Mouse (Mus musculus) spleen, adult 18-20 months (tissue): ENCODE results near the gene Cd101.

Source experiments
- DNase-seq, 2 experiments: peaks; one replicate each; pipeline ENCODE4 v3.0.0; 2022; ENCODE audit warnings: mixed read lengths in 2 of 2

The Cd101 gene

GRCm38 (mm10) chr3:100998904-100999340 is 30.4 kb downstream of the Cd101 start:
- peak; percentile 37 to 71 for DNase-seq

- DNase-seq, result no peak
Measured at GRCm38 (mm10) chr3:100997785-100998570, 31.4 kb downstream of the Cd101 start.

- no peak for DNase-seq
Measured at GRCm38 (mm10) chr3:100994252-100994651, 35.1 kb downstream of the Cd101 start.

- DNase-seq, result peak in 1 of 2 experiments; percentile 21
Measured at GRCm38 (mm10) chr3:100993718-100994117, 35.6 kb downstream of the Cd101 start.

GRCm38 (mm10) chr3:100993158-100993557 is 36.2 kb downstream of the Cd101 start:
- no peak for DNase-seq

GRCm38 (mm10) chr3:100990231-100990630 is 39.1 kb downstream of the Cd101 start:
- DNase-seq, result no peak

- DNase-seq, result no peak
Measured at GRCm38 (mm10) chr3:100989417-100989816, 39.9 kb downstream of the Cd101 start.

GRCm38 (mm10) chr3:100979290-100979689 is 50.1 kb downstream of the Cd101 start:
- no peak for DNase-seq

GRCm38 (mm10) chr3:100973906-100974305 is 55.5 kb downstream of the Cd101 start:
- no peak for DNase-seq

GRCm38 (mm10) chr3:100969176-100969917 is 60.0 kb downstream of the Cd101 start, which contains the start of gene Ttf2:
Gene Ttf2 (minus strand): TSS chr3:100969663.
- DNase-seq, result peak; percentile 83 to 93

- peak in 1 of 2 experiments; percentile 29 for DNase-seq
Measured at GRCm38 (mm10) chr3:100963849-100964542, 65.4 kb downstream of the Cd101 start.

GRCm38 (mm10) chr3:100961501-100961900 is 67.9 kb downstream of the Cd101 start:
- DNase-seq, result no peak

GRCm38 (mm10) chr3:100961007-100961406 is 68.3 kb downstream of the Cd101 start:
- DNase-seq, result no peak

GRCm38 (mm10) chr3:100954616-100955015 is 74.7 kb downstream of the Cd101 start:
- no peak for DNase-seq

GRCm38 (mm10) chr3:100951531-100951930 is 77.8 kb downstream of the Cd101 start:
- no peak for DNase-seq

- no peak for DNase-seq
Measured at GRCm38 (mm10) chr3:100947286-100947685, 82.1 kb downstream of the Cd101 start.
